Mouse (Mus musculus): ENCODE results near the gene Trappc4. TPM values are rescaled to one million over a fixed set of nuclear protein-coding genes. Genes with fewer than 3 reads are reported as not detected.
"Not testable (repeated sequence)": the region's sequence is repeated elsewhere in the genome, so short reads cannot be mapped to it uniquely, and the experiment has no call there.

The Trappc4 gene
- polyA plus RNA-seq (2014; fragmentation: Nextera tagmentation; extraction: Ambion mirVana), result 186 and 188 TPM in 2 replicates

DNA sequence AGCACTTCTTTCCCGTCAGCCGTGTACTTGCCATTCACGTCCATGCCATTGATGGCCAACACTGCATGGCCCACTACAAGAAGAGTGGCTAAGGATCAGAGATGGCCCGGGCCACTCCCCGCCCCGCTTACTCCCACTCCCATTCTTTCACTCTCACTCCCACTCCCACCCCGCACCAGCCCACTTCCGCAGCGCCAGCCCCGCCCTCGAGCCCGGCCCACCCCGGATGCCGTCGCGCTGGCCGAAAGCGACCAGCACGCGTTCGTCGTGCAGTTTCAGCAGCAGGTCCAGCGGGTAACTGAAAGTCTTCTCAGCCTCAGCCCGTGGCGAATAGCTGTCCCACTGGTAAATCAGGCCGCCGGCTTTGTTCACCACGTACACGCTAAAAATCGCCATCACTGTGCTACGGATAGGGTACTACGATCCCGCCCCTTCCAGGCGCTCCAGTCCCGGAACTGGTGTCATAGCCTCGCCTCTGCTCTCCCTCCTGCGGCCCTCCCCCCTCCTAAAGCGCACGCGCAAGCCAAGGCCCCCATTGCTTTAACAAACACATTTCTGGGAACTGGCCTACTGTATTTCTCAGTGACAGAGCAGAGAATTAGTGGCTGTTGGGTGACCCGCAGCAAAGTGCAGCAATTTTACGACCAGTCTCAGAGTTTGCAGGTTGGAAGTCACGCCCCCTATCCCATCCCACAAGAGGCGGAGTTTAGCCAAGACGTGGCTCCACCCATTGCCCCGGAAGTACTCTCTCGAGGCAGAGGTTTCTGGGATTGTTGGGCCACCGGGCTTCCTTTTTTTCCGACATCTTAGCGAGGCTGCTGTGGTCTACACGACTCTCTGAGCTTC lies at the start of gene Trappc4, which contains the start of gene Rps25:
Trappc4 (minus strand) TSS at position 695 of the 846 bp plus-strand sequence.
Rps25 (plus strand) TSS at position 234 of the 846 bp plus-strand sequence.
- WGBS, result under 1% methylated on average over 51 of the region's 51 CpGs
- Histone ChIP-seq H3K36me3 (ENCODE audit: control insufficient read depth, insufficient read depth, low read length) (peaks cover 20% of the 10 kb centered on the region; the same call in 1 of the 2 replicates), H3K9ac (ENCODE audit: low read length) (peak within 1 kb of the TSS; percentile 84), H3K4me2 (ENCODE audit: low read depth, low read length, severe bottlenecking) (peak within 1 kb of the TSS; percentile 74), H3K4me1 (replicated peaks; ENCODE audit: control insufficient read depth, insufficient read depth, low read length) (peaks cover 4% of the 10 kb centered on the region; the same call in 1 of the 2 replicates), H3K27me3 (ENCODE audit: control insufficient read depth, insufficient read depth, low read length) (no peaks in the 10 kb centered on the region), H3K4me3 (ENCODE audit: low read depth, low read length) (peak within 1 kb of the TSS; percentile 84), H3K27ac (ENCODE audit: low read depth, low read length) (peak within 1 kb of the TSS; percentile 86), H3K9me3 (ENCODE audit: control insufficient read depth, low read length) (no peaks in the 10 kb centered on the region)
- ATAC-seq (replicated peaks; ENCODE audit: low FRiP score), result peak; percentile 95
- DNase-seq (ENCODE audit: low spot score), result peak; percentile 95

DNA sequence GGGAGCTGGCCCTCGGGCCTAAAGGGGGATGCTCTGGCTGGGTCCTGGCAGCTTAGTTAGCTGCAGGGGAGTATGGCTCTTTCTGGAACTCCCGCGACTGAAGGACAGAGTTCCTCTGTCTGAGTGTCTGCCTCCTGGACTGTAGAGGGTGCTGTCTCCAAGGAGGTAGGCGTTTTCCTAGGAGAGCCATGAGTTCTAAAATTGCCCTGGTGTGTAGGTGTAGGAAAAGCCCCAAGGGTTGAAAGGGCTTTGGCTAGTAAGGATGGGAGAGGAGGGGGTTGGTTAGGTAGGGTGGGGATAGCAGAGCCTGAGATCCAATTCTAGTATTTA lies 47.5 kb upstream of the Trappc4 start, which contains the start of gene Upk2:
Upk2 (minus strand) TSS at position 86 of the 330 bp plus-strand sequence.
- no peaks in the 10 kb centered on the region for H3K9me3 ChIP-seq (ENCODE audit: control insufficient read depth, low read length)
- no peak within 1 kb of the TSS for H3K27ac ChIP-seq (ENCODE audit: low read depth, low read length)
- H3K4me1 ChIP-seq (replicated peaks; ENCODE audit: control insufficient read depth, insufficient read depth, low read length), result peaks cover 16% of the 10 kb centered on the region
- DNase-seq (ENCODE audit: low spot score) (no peak), ATAC-seq (replicated peaks; ENCODE audit: low FRiP score) (no peak)
- no peaks in the 10 kb centered on the region for H3K27me3 ChIP-seq (ENCODE audit: control insufficient read depth, insufficient read depth, low read length)
- H3K4me2 ChIP-seq (ENCODE audit: low read depth, low read length, severe bottlenecking), result 0 out of 2 replicates have a peak within 1 kb of the TSS, but pooled peaks have one; percentile 8
- H3K4me3 ChIP-seq (ENCODE audit: low read depth, low read length), result no peak within 1 kb of the TSS
- WGBS, result 24% methylated on average over 4 of the region's 4 CpGs
- no peaks in the 10 kb centered on the region for H3K36me3 ChIP-seq (ENCODE audit: control insufficient read depth, insufficient read depth, low read length)
- no peak within 1 kb of the TSS for H3K9ac ChIP-seq (ENCODE audit: low read length)

DNA sequence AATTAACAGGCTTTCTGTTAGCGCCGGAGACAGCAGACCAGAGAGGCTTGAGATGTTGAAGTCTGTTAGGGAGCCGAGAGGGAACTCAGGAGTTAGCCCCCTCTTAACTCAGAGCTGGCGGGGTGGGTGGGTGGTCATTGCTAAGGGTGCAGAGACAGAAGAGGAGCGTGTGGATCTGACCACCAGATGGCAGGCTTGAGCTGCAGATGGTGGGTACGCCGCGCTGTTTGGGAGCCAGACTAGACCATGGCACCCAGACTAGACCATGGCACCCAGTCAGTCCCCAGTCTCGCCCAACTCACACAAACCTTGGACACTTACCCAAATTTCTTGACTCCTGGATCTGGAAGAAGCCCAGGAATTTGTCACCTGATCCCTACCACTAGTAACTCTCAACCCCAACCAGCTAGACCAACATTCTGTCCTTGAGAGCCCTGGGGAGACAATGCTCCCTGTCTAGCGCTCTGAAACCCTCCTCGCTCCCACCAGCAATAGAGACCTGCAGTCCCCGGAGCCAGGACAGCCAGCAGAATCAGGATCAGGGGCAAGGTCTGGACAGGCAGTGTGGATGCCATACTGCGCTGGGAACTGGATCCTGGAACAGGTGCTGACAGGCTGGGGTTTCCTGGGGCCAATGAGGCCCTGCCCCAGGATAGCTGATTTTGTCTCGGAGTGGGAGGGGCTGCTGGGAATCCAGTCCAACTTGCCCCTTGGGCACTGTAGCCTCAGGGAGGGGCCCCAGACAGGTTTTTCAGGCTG lies 46.9 kb upstream of the Trappc4 start:
- H3K36me3 ChIP-seq (ENCODE audit: control insufficient read depth, insufficient read depth, low read length), result no peaks in the 10 kb centered on the region
- WGBS, result 7% methylated on average over 14 of the region's 14 CpGs
- no peak overlapping the region for H3K4me3 ChIP-seq (ENCODE audit: low read depth, low read length)
- no peaks in the 10 kb centered on the region for H3K27me3 ChIP-seq (ENCODE audit: control insufficient read depth, insufficient read depth, low read length)
- H3K27ac ChIP-seq (ENCODE audit: low read depth, low read length), result no peak overlapping the region
- ATAC-seq (replicated peaks; ENCODE audit: low FRiP score) (peak; percentile 73), DNase-seq (ENCODE audit: low spot score) (peak; percentile 92)
- no peaks in the 10 kb centered on the region for H3K9me3 ChIP-seq (ENCODE audit: control insufficient read depth, low read length)
- H3K4me2 ChIP-seq (ENCODE audit: low read depth, low read length, severe bottlenecking), result 0 out of 2 replicates have a peak overlapping the region, but pooled peaks have one; percentile 8
- no peak overlapping the region for H3K9ac ChIP-seq (ENCODE audit: low read length)
- H3K4me1 ChIP-seq (replicated peaks; ENCODE audit: control insufficient read depth, insufficient read depth, low read length), result peaks cover 16% of the 10 kb centered on the region

DNA sequence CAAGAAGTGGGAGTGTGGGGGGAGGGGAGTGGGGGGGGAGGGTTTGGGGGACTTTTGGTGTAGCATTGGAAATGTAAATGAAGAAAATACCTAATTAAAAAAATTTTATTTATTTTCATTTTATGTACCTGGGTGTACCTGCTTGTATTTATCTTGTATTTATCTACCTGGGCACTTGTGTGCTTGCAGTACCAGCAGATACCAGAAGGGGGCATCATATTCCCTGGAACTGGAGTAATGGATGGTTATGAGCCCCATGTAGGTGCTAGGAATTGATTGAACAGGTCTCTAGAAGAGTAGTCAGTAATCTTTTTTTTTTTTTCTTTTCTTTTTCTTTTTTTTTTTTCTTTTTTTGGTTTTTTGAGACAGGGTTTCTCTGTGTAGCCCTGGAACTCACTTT lies 43.0 kb upstream of the Trappc4 start:
- H3K4me1 ChIP-seq (replicated peaks; ENCODE audit: control insufficient read depth, insufficient read depth, low read length), result peaks cover 5% of the 10 kb centered on the region; the same call in 1 of the 2 replicates
- no peak overlapping the region for H3K4me2 ChIP-seq (ENCODE audit: low read depth, low read length, severe bottlenecking)
- DNase-seq (ENCODE audit: low spot score) (no peak), ATAC-seq (replicated peaks; ENCODE audit: low FRiP score) (no peak)
- H3K36me3 ChIP-seq (ENCODE audit: control insufficient read depth, insufficient read depth, low read length), result no peaks in the 10 kb centered on the region
- no peaks in the 10 kb centered on the region for H3K27me3 ChIP-seq (ENCODE audit: control insufficient read depth, insufficient read depth, low read length)
- no peak overlapping the region for H3K27ac ChIP-seq (ENCODE audit: low read depth, low read length)
- H3K9ac ChIP-seq (ENCODE audit: low read length), result no peak overlapping the region
- H3K9me3 ChIP-seq (ENCODE audit: control insufficient read depth, low read length), result no peaks in the 10 kb centered on the region
- H3K4me3 ChIP-seq (ENCODE audit: low read depth, low read length), result no peak overlapping the region

DNA sequence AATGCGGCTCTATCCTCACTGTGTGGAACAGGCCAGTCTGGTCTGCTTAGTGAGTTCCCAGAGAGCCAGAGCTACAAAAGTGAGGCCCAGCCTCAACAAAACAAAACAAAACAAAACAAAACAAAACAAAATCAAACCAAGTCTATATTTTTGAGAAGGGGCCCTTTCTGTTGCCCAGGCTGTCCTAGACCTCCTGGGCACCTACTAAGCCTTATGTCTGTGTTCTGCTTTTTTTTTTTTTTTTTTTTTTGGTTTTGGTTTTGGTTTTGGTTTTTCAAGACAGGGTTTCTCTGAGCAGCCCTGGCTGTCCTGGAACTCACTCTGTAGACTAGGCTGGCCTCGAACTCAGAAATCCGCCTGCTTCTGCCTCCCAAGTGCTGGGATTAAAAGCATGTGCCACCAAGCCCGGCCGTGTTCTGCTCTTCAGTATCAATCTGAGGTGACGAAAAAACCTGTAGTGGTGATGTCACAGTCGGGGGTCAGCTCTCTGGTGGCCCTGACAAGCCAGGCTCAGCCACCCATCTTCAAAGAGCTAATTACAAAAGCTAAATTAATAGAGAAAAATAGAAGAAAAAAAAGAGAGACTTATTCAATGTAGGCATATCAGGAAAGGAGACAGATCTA lies 37.1 kb upstream of the Trappc4 start:
- DNase-seq (ENCODE audit: low spot score); H3K4me2 ChIP-seq (ENCODE audit: low read depth, low read length, severe bottlenecking); H3K27ac ChIP-seq (ENCODE audit: low read depth, low read length); H3K9me3 ChIP-seq (ENCODE audit: control insufficient read depth, low read length); H3K9ac ChIP-seq (ENCODE audit: low read length); H3K36me3 ChIP-seq (ENCODE audit: control insufficient read depth, insufficient read depth, low read length); H3K4me3 ChIP-seq (ENCODE audit: low read depth, low read length); H3K27me3 ChIP-seq (ENCODE audit: control insufficient read depth, insufficient read depth, low read length); ATAC-seq (replicated peaks; ENCODE audit: low FRiP score); H3K4me1 ChIP-seq (replicated peaks; ENCODE audit: control insufficient read depth, insufficient read depth, low read length): not testable (repeated sequence)
- WGBS, result 85% methylated on average over 7 of the region's 7 CpGs

DNA sequence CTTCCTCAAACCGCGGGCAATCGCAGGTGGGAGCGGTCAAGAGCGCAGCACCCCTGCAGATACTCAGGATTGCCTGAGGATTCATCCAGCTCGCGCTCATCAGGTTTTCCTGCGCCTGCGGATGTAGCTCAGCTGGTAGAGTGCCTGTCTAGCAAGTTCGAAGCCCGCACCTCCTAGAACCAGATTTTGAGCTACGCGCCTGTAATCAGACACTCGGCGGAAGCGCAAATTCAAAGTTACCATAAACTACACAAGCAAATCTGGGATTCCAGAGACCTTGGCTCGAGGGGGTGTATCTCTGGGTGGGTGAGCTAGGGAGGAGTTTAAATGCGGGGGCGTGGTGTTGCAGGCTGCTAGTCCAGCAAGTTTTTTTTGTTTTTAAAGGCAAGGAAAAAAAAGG lies 33.6 kb upstream of the Trappc4 start, which contains the start of gene Foxr1:
Foxr1 (minus strand) TSS at position 176 of the 400 bp plus-strand sequence.
- H3K9ac ChIP-seq (ENCODE audit: low read length), result no peak within 1 kb of the TSS
- no peaks in the 10 kb centered on the region for H3K9me3 ChIP-seq (ENCODE audit: control insufficient read depth, low read length)
- 81% methylated on average over 19 of the region's 19 CpGs for WGBS
- no peak within 1 kb of the TSS for H3K27ac ChIP-seq (ENCODE audit: low read depth, low read length)
- H3K27me3 ChIP-seq (ENCODE audit: control insufficient read depth, insufficient read depth, low read length), result no peaks in the 10 kb centered on the region
- H3K4me1 ChIP-seq (replicated peaks; ENCODE audit: control insufficient read depth, insufficient read depth, low read length), result no peaks in the 10 kb centered on the region
- no peaks in the 10 kb centered on the region for H3K36me3 ChIP-seq (ENCODE audit: control insufficient read depth, insufficient read depth, low read length)
- DNase-seq (ENCODE audit: low spot score) (no peak), ATAC-seq (replicated peaks; ENCODE audit: low FRiP score) (no peak)
- H3K4me2 ChIP-seq (ENCODE audit: low read depth, low read length, severe bottlenecking), result no peak within 1 kb of the TSS
- H3K4me3 ChIP-seq (ENCODE audit: low read depth, low read length), result no peak within 1 kb of the TSS

DNA sequence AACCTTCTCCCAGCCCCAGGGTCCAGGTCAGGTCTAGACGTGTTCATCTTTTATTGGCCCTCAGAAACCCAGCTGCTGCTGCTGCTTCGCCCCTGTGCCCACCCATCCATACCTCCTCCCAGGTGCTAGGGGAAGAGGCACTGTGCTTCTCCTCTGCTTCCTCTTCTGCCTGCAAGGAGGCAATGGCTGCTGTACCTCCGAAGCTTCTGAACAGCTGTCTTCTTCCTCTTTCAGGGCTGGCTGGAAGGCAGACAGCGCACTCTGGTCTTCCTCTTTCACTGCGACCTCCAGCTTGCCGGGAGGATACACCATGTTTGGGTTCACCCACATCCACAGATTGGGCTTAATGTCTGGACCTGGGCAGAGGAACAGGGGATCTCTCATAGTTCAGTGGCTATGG lies 28.3 kb upstream of the Trappc4 start:
- Histone ChIP-seq H3K4me2 (ENCODE audit: low read depth, low read length, severe bottlenecking) (no peak overlapping the region), H3K4me3 (ENCODE audit: low read depth, low read length) (no peak overlapping the region), H3K27me3 (ENCODE audit: control insufficient read depth, insufficient read depth, low read length) (no peaks in the 10 kb centered on the region), H3K9ac (ENCODE audit: low read length) (no peak overlapping the region), H3K27ac (ENCODE audit: low read depth, low read length) (no peak overlapping the region), H3K4me1 (replicated peaks; ENCODE audit: control insufficient read depth, insufficient read depth, low read length) (no peaks in the 10 kb centered on the region), H3K36me3 (ENCODE audit: control insufficient read depth, insufficient read depth, low read length) (no peaks in the 10 kb centered on the region), H3K9me3 (ENCODE audit: control insufficient read depth, low read length) (no peaks in the 10 kb centered on the region)
- DNase-seq (ENCODE audit: low spot score) (no peak), ATAC-seq (replicated peaks; ENCODE audit: low FRiP score) (no peak)
- 91% methylated on average over 6 of the region's 6 CpGs for WGBS

DNA sequence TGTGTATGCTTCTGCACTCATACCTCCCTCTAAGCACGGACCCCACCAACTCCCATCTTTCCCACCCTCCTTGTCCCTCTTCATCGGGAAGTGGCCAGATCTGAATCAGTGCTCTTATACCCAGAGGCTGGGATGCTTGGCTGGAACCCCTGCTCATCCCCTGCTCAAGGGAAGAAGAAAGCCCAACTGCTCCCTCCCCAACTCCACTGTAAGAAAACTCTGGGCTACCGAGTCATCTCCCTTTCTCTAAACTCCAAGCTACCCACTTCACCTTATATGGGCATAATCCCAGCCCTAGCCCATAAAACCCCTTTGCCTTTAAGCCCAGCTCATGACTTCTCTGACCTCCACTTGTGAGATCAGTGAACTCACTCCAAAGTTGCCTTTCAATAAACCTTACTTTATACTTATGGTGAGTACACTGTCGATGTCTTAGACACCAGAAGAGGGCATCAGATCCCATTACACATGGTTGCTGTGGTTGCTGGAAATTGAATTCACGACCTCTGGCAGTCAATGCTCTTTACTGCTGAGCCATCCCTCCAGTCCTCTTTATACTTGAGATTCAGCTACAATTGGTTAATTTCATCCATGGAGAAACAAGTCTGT lies 25.3 kb upstream of the Trappc4 start:
- no peak overlapping the region for H3K9ac ChIP-seq (ENCODE audit: low read length)
- no peak overlapping the region for H3K4me2 ChIP-seq (ENCODE audit: low read depth, low read length, severe bottlenecking)
- no peaks in the 10 kb centered on the region for H3K4me1 ChIP-seq (replicated peaks; ENCODE audit: control insufficient read depth, insufficient read depth, low read length)
- H3K36me3 ChIP-seq (ENCODE audit: control insufficient read depth, insufficient read depth, low read length), result no peaks in the 10 kb centered on the region
- H3K9me3 ChIP-seq (ENCODE audit: control insufficient read depth, low read length), result no peaks in the 10 kb centered on the region
- H3K27ac ChIP-seq (ENCODE audit: low read depth, low read length), result no peak overlapping the region
- WGBS, result 58% methylated on average over 5 of the region's 5 CpGs
- H3K4me3 ChIP-seq (ENCODE audit: low read depth, low read length), result no peak overlapping the region
- no peak for ATAC-seq (replicated peaks; ENCODE audit: low FRiP score)
- H3K27me3 ChIP-seq (ENCODE audit: control insufficient read depth, insufficient read depth, low read length), result no peaks in the 10 kb centered on the region
- no peak for DNase-seq (ENCODE audit: low spot score)
